Mouse (Mus musculus) ES-Bruce4 (cell line): ENCODE results near the gene Sgpp1.

ENCODE experiments used
- CTCF ChIP-seq: IDR thresholded peaks from one replicate; pipeline ENCODE4 v1.8.1; 2011; ENCODE audit warnings: low read depth, low read length
- EP300 ChIP-seq: IDR thresholded peaks from 2 replicates; pipeline ENCODE4 v1.6.1; 2011; ENCODE audit warnings: low read depth, low read length; ENCODE audit not compliant: insufficient read depth
- POLR2A ChIP-seq: IDR thresholded peaks from one replicate; pipeline ENCODE4 v1.8.1; 2011; ENCODE audit warnings: low read length; ENCODE audit not compliant: insufficient read depth

DNA sequence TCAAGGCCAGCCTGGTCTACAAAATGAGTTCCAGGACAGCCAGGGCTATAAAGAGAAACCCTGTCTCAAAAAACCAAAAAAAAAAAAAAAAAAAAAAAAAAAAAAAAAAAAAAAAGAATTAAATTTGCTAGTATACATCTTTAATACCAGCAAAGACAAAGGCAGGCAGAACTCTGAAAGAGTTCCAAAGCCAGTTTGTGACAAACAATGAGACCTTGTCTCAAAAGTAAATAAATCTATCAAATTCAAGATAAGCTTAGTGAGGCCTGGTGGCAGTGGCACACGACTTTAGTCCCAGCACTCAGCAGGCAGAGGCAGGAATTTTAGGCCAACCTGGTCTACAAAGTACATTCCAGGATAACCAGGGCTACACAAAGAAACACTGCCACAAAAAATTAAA is 5.7 kb downstream of the Sgpp1 start:
- TF ChIP-seq CTCF (no peak), POLR2A (no peak), EP300 (no peak)
